Mouse (Mus musculus): ENCODE measurements around the gene Slc4a1ap.
"Not testable (repeated sequence)": the region's sequence is repeated elsewhere in the genome, so short reads cannot be mapped to it uniquely, and the experiment has no call there.

Slc4a1ap gene

GRCm38 (mm10) chr5:31526354-31527116 is at the start of gene Slc4a1ap:
Slc4a1ap (plus strand) TSS chr5:31526995.
- peak; percentile 63 to 81 for DNase-seq

- no peak for DNase-seq
These were observed 46.3 kb upstream of the Slc4a1ap start for GRCm38 (mm10) chr5:31480536-31480935.

- DNase-seq: no peak
These were observed 41.4 kb upstream of the Slc4a1ap start, which contains the start of gene 4930548H24Rik for GRCm38 (mm10) chr5:31485440-31485839. 4930548H24Rik (plus strand) TSS chr5:31485740.

- no peak for DNase-seq
These were observed 38.9 kb upstream of the Slc4a1ap start for GRCm38 (mm10) chr5:31487889-31488288.

GRCm38 (mm10) chr5:31489116-31489769 is 37.6 kb upstream of the Slc4a1ap start:
- DNase-seq: no peak

GRCm38 (mm10) chr5:31492031-31492430 is 34.8 kb upstream of the Slc4a1ap start:
- no peak for DNase-seq

GRCm38 (mm10) chr5:31494513-31495297 is 32.1 kb upstream of the Slc4a1ap start, which contains the start of gene Gpn1:
Gpn1 (plus strand) TSS chr5:31494741.
- DNase-seq: peak; percentile 90 to 95

GRCm38 (mm10) chr5:31504843-31505242 is 22.0 kb upstream of the Slc4a1ap start:
- no peak for DNase-seq

- no peak for DNase-seq
These were observed 14.3 kb upstream of the Slc4a1ap start for GRCm38 (mm10) chr5:31512481-31512880.

- DNase-seq: no peak
These were observed 6.2 kb upstream of the Slc4a1ap start for GRCm38 (mm10) chr5:31520556-31520955.

GRCm38 (mm10) chr5:31527117-31527680 is 404 bp downstream of the Slc4a1ap start:
- DNase-seq: no peak

- DNase-seq: not testable (repeated sequence)
These were observed 912 bp downstream of the Slc4a1ap start, which contains the start of gene Supt7l for GRCm38 (mm10) chr5:31527707-31528106. Supt7l (minus strand) TSS chr5:31527807.

GRCm38 (mm10) chr5:31528560-31528959 is 1.8 kb downstream of the Slc4a1ap start:
- no peak for DNase-seq

GRCm38 (mm10) chr5:31535228-31535627 is 8.4 kb downstream of the Slc4a1ap start:
- no peak for DNase-seq

GRCm38 (mm10) chr5:31559401-31559800 is 32.6 kb downstream of the Slc4a1ap start:
- no peak for DNase-seq

- DNase-seq: no peak
These were observed 33.6 kb downstream of the Slc4a1ap start for GRCm38 (mm10) chr5:31560352-31560751.

- no peak for DNase-seq
These were observed 35.4 kb downstream of the Slc4a1ap start for GRCm38 (mm10) chr5:31562036-31562666.

- DNase-seq: peak; percentile 74 to 79
These were observed 36.7 kb downstream of the Slc4a1ap start for GRCm38 (mm10) chr5:31563496-31563895.

- no peak for DNase-seq
These were observed 37.1 kb downstream of the Slc4a1ap start for GRCm38 (mm10) chr5:31563905-31564304.

GRCm38 (mm10) chr5:31564976-31565375 is 38.2 kb downstream of the Slc4a1ap start:
- DNase-seq: no peak

GRCm38 (mm10) chr5:31566026-31566425 is 39.2 kb downstream of the Slc4a1ap start:
- DNase-seq: no peak

- no peak for DNase-seq
These were observed 39.7 kb downstream of the Slc4a1ap start for GRCm38 (mm10) chr5:31566457-31566856.
